Mouse (Mus musculus): ENCODE measurements at regions not wholly inside any gene's neighbourhood (a gene's known extent, or its start where the extent isn't known, plus 50 kb on each side); places are given as distances from the start of the nearest gene placed in this dataset.

GRCm38 (mm10) chr13:42518686-42519085 lies 161.7 kb upstream of the Phactr1 start:
- peak; percentile 4 for DNase-seq

DNA sequence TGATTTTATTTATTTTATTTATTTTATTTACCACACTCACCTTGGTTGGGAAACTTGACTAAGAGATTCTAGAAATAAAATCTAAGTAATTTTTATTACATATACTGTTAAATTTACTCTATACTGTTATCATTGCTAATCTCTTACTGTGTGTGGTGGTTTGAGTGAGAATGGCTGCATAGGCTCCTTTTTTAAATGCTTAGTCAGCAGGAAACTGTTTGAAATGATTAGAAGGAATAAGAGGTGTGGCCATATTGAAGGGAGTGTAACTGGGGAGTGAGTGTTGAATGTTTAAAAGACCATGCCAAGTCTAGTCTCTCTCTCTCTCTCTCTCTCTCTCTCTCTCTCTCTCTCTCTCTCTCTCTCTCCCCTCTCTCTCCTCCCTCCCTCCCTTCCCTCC lies 157.9 kb upstream of the Phactr1 start:
- no peak for DNase-seq

DNA sequence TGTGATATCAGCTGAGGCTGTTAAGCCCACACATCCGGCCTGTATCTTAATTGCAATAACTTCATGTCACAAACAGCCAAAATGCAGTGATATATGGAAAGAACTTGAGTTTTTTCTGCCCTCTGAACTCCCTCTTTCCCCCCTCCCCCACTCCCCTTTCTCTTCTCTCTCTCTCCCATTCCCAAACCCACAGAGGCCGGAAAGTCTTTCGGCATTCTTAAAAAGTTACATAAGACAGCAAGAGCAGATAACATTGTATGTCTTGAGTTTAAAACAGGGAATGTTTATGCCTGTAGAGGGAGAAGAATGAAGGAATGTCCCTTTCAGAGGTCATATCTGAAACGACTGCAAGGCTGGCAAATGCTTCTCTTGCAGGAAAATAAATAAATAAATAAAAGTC lies 154.3 kb upstream of the Phactr1 start:
- DNase-seq, result no peak

GRCm38 (mm10) chr13:42526966-42527365 lies 153.5 kb upstream of the Phactr1 start:
- no peak for DNase-seq

- no peak for DNase-seq
Measured at GRCm38 (mm10) chr13:42528169-42528568, 152.3 kb upstream of the Phactr1 start.

GRCm38 (mm10) chr13:42536501-42537210 lies 143.8 kb upstream of the Phactr1 start:
- no peak for DNase-seq

GRCm38 (mm10) chr13:42538046-42538445 lies 142.4 kb upstream of the Phactr1 start:
- DNase-seq, result no peak

DNA sequence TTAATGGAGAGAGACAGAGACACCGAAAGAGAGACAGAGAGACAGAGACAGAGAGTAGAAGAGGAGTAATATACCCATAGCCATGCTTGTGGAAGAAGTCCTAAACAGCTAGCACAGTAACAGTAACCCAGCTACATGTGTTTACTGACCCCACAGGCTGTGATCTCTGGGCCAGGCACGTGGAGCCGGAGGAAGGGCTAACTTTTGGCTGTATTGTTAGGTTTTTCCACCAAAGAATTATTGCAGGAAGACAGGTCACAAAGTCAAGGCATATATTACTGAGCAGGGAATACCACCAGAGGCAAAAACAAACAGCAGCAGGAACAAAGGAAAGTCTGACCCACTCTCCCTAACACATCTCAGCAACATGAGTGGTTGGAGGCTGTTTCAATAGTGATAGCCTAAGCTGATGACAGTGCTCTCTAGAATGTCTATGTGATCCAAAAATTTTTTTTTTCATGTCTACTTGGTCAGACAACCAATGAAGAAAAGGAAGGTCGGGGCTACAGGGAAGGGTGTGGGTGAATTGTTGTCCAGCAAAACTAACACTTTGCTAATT lies 135.8 kb upstream of the Phactr1 start:
- DNase-seq, result no peak

DNA sequence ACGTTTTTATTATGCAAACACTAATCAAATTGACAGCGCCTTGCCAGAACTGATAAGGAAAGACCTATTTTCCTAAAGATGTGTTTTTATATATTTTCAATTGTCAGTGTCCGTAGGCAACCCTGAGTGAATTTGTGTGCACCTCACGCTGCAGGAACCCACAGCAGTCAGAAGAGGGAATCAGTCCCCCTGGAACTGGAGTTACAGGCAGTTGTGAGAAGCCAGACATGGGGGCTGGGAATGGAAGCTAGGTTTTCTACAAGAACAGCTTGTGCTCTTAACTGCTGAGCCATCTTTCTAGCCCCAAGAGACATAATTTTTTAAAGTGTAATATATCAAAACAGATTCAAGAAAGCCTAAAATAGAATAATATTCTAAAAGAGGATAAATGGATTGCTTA lies 134.0 kb upstream of the Phactr1 start:
- DNase-seq, result no peak

DNA sequence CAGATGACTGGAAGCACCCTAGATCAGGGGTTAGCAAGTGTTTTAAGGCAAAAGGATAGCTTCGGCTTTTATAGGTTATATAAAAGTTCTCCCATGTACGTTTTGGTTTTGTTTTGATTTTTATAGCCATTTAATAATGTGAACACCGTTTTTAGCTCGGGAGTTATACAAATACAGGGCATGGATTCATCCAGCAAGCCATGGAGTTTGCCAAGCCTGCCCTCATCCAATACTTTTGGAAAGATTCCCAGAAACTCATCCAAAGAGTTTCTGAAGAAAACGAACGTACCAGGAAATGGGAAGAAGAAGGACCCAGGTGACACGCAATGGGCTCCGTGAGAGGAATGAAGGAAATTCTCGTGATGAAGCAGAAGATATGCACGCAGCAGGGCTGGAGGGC lies 133.6 kb upstream of the Phactr1 start:
- DNase-seq, result no peak

DNA sequence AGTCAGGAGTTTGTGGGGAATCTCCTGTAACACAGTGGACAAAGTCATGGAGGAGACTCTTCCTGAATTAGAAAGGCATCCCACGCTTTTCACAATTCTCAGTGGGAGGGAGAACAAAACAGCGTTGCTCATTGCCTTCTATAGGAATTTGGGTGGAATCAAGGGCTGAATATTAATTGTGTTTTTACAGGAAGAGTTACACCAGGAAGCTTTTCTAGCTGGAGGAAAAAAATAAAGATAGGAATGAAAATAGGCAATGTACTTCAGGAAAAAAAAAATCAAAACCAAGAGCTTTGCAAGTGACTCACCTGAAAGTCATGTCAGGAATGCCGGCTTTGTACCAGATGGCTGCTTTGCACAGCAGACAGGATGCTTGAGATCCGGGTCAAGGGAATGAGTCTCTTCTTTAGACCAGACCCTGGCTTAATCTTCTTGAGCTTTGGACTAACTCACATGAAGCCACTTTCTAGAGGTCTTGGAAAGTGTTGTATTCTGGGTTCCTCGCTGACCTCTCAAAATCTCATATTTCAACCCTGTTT lies 131.3 kb upstream of the Phactr1 start:
- no peak for DNase-seq

- DNase-seq, result no peak
Measured at GRCm38 (mm10) chr13:42554961-42555360, 125.5 kb upstream of the Phactr1 start.

DNA sequence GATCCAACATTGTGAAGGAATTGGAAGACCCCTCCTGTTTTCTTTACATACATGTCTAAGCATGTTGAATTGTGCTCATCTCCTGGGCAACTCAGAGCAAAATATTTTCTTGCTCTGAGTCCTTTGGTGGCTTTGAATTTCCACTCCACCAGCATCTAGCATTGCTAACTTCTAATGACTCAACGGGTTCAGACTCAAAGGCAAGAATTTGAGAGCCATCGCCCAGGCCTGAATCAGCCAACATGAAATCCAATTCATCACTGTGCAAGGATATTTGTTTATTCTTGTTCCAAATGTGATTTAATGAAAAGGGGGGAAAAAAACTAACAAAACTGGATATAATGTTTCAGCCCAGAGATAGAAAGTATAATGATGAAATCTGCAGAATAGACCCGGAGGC lies 121.9 kb upstream of the Phactr1 start:
- no peak for DNase-seq

GRCm38 (mm10) chr13:42561446-42561845 lies 119.0 kb upstream of the Phactr1 start:
- no peak for DNase-seq

GRCm38 (mm10) chr13:42565291-42566058 lies 114.9 kb upstream of the Phactr1 start:
- DNase-seq, result no peak

GRCm38 (mm10) chr13:42570600-42571348 lies 109.6 kb upstream of the Phactr1 start:
- DNase-seq, result no peak

DNA sequence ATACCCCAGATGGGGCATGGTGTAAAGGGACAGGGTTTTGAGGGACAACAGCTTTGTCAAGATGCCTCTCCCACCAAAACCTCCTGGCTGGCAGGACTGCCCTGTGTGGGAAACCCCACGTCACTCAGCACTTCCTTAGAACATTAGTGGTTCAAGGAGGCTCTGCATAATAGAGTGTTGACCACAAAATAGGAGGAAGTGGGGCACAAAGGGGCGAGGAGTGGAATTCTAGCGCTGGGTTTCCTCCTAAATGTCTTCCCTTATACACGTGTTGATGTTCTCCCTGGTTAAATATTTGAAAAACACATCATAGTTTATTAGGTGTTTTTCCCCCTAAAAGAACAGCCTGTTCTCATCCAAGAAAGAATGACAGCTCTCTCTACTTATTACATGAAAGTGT lies 106.2 kb upstream of the Phactr1 start:
- DNase-seq, result no peak

DNA sequence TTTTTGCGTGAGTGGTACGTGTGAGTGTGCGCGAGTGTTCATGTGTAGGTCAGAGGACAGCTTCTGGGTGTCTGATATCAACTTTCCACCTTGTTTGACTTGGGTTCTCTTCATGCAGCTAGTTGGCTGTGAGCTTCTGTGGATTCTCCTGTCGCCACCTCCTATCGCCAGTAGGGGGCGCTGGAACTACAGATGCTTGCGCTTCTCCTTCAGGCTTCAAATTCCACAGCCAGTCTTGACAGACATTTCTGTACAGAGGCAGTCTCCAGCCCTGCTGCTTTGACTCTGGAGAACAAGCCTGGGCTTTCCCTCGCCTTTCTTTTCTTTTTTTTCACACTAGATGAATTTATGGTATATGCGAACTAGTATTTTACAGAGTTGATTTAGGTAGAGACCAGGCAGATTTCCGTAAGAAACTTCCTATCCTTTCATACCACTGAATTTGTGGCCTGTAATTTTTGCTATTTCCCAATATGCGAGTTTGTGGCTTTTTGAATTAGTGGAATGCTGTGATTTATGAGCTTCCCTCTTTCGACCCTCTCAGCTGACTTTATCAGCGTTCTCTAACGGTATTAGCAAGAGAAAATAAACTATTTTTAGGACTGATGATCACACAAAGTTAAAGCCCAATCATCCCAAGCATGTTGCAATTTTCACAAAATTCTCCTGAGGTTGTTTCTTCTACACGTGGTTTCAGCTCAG lies 104.5 kb upstream of the Phactr1 start:
- DNase-seq, result peak; percentile 78

DNA sequence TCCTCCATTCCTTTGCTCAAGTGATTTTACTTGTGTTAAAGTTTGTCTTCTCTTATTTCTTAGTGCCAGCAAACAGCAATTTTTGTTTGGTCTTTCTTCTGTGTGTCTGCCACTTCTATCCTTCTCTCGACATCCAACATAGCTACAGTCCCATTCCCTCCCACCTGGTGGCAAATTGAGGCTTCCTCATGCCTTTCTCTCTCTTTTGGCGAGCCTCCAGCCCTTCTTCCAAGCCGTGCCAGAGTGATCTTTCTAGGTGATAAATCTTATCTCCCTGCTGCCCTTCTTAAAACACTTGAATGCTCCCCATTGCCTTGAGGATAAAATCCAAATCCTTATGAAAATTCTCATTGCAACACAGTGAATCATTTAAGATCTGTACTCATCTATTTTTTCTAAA lies 101.0 kb upstream of the Phactr1 start:
- DNase-seq, result no peak

- no peak for DNase-seq
Measured at GRCm38 (mm10) chr13:42589136-42589535, 91.3 kb upstream of the Phactr1 start.

DNA sequence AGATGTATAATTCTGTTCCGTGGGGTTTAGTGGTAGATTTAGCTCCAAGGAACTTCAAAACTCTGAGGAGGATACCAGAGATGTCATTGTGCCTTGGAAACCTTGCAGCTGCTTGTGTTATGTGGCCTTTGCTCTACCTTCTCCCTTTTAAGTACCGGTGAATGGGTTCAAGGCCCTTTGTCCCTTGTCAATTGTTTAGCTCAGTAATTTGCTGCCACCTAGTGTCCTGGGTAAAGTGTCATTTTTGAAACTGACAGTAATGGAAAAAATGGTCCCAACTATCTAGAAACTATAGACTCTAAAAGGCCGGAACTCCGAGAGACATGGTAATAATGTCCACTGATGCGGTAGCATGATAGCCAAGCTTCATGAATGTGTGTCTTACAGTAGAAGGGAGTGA lies 90.8 kb upstream of the Phactr1 start:
- DNase-seq, result no peak

DNA sequence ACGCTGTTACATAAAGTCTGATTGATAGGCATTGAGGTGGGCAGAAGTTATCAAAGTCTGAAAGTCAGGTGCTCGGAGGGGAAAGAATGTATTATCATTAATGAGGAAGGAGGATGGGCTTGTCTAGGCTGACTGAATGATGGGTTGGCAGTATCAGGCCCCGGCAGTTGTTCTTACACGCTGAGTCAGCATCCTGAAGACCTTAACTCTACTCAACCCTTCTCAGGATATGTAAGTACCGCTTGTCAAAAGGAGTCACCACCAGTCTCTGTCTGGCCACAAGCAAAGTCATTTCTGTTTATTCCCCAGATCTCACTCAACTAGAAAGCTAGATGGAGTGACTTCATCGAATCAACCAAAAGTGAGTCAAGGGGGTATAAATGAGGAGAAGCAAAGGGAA lies 90.0 kb upstream of the Phactr1 start:
- no peak for DNase-seq

Measured in gastrocnemius, postnatal 10 days (tissue).